Mouse (Mus musculus) left cerebral cortex, adult 8-10 months (tissue): ENCODE measurements at regions not wholly inside any gene's neighbourhood (a gene's known extent, or its start where the extent isn't known, plus 50 kb on each side); places are given as distances from the start of the nearest gene placed in this dataset.
"Not testable (repeated sequence)": the region's sequence is repeated elsewhere in the genome, so short reads cannot be mapped to it uniquely, and the experiment has no call there.

Experiments used
- DNase-seq, 2 experiments: peaks; one replicate each; pipeline ENCODE4 v3.0.0; 2022; ENCODE audit warnings: low spot score in 2 of 2

DNA sequence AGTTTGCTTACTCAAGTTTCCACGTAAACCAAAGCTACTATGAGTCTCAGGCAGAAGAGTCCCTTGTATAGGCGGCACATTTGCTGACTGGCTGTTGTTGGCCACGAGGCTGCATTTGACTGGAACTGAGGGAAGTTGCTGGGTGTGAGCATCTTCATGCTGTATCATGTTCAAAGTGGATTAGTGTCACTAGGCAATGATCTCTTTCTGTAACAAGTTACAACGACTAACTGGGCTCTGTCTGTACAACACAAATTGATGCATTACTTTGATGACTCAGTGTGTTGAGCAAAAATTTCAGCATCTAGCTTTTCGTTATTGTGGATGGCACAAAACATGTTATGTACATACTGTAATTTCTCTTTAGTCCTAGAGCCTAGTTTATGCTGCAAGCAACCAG is 203.7 kb upstream of the P2ry1 start:
- DNase-seq: no peak

DNA sequence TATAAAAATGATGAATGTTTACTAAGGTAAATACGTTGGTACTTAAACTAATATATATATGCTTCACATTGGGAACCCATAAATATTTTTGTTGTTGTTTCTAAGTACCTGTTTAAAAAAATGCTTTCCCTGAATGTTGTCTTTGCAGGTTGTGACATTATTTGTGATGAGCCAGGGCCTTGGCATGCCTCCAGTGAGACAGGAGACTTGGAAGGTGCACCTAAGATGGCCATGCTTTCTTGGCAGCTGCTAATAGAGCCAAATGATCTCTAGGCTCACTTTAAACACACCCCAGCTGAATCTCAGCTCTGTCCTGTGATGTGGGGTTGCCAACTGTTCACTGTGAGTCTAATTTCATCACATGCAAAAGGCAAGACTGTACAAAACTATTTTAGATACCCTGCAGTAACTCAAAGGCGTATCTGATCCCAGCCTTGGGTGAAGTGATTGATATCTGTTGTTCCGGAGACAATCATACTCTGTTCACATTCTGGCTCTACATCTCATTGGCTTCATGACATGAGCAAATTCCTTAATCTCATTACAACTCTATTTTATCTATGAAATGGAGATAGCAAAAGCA is 197.8 kb upstream of the P2ry1 start:
- no peak for DNase-seq

DNA sequence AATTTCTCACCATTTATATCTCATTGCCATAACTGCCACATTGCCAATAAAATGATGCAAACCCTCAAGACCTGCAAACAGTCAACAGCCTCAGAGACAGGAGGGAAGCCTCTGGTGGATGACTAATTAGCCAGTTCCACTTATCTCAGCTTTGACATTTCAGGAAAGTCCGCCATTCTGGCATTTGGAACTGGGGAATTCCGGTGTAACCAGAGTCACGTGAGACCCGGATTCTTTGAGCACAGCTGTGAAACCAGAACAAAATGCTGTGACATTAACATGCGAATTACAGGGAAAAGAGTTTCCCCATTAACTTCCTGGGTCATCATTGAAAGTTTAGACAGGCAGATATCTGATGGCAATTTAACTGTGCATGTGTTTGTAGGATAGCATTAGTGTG is 190.7 kb upstream of the P2ry1 start:
- DNase-seq: no peak

DNA sequence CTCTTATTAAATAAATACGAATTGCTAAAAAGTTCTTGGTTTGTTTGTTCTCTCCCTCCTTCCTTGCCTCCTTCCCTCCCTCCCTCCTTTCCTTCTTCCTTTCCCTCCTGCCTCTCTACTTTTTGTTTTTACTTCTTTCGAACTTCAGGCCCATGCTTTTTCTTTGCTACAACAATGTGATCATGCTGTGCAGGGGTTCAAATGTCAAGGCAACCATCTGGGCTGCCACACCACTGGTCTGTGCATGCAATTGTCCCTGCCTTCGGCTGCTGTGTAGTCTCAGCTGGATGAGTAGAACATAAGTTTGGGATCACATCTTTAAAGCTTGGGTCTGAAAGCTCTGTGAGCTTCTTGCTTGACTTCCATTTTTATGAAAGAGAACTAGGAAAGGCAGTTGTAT is 189.1 kb upstream of the P2ry1 start:
- no peak for DNase-seq

DNA sequence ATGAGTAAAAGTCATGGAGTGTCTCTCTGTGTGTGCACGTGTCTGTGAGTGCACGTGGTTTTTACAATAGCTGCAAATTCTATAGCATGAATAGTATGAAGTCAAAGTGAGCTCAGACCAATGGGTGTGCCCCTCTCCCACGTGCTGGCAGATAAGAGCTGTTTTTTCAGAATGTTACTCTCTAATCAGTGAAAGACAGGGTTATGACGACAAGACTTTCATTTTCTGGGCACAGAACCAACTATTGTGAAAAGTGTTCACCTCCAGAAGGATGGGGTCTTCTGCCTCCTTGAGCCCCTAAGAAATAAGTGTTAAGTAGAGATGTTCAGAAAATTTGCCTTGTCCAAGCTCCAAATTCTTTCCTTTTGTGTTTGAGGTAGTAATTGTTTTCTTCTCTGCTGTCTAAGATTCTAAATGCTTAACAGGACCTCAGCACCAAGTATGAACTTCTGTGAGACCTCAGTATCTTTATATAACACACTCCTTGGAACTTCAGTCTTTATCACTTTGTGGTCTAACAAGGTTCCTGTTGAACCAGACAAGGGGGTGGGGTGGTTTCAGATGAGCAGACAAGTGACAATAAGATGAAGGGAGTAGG is 182.8 kb upstream of the P2ry1 start:
- DNase-seq: no peak

DNA sequence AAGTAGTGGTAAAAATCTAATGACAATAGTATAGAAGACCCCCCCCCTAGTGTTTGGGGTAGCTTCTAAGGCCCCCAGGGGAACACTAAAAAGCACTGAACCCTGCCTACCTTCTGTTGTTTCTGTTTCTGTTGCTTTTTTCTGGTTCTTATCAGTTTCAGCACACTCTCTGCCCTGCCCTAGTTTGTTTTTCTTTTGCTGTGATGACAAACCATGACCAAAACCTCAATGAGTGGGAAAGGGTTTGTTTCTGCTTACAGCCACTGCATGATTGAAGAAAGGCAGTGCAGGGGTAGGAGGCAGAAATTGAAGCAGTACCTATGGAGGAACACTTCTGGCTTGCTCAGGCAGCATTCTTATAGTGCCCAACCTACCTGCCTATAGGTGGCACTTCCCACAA is 181.1 kb upstream of the P2ry1 start:
- no peak for DNase-seq

- no peak for DNase-seq
Measured at GRCm38 (mm10) chr3:60826759-60827158, 175.8 kb upstream of the P2ry1 start.

DNA sequence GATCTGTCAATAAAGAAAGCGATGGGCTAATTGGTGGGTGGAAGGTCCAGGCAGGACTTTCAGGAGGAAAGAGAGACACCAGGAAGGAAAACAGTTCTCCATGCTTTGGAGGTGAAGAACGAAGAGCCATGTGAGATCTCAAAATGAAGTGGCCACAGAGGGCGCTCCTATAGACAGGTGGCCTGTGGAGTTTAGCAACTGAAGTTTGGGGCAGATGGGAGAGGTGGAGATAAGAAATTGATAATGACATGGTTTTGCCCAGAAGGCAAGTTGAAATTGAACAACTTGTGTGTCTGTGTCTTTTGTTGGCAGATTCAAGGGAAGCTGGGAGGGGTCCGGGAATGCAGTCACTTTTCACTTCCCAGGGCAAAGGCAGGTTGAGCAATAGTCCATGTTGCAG is 170.2 kb upstream of the P2ry1 start:
- DNase-seq: no peak

GRCm38 (mm10) chr3:60841895-60842294 is 160.7 kb upstream of the P2ry1 start:
- DNase-seq: no peak

DNA sequence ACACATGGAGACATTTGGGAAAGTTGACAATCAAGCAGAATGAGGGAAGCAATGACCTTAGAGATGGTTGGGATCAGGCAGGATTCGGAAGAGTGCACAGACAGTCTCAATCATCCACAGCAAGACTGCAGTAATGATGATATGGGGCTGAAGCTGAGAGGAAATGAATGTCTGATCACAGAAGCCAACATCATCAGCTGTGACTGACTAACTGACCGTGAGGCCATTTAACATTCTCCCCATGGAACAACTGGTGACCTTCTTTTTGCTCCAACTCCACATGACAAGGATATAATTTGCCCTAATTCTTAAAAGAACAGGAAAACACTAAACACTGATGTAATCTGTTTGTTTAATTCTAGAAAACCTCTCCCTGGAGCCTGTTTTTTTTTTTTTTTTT is 157.3 kb upstream of the P2ry1 start:
- no peak for DNase-seq

DNA sequence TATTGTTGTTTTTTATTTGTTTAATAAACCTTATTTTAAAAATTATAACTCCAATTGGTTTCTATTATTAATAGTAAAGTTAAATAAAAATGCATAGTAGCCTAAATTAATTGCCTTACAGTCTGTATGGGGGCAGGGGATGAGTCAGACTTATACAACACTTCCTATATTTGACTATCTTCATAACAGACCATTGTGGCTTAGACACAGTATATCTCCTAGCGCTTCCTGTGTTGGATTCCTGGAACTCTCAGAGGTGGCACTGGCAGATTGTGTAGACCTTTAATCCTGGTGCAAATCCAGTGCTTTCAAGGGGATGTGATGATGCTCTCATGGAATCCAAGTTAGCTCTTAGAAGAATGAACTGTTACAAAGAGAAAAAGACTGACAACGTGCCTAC is 154.2 kb upstream of the P2ry1 start:
- no peak for DNase-seq

- no peak for DNase-seq
Measured at GRCm38 (mm10) chr3:60853773-60854172, 148.8 kb upstream of the P2ry1 start.

DNA sequence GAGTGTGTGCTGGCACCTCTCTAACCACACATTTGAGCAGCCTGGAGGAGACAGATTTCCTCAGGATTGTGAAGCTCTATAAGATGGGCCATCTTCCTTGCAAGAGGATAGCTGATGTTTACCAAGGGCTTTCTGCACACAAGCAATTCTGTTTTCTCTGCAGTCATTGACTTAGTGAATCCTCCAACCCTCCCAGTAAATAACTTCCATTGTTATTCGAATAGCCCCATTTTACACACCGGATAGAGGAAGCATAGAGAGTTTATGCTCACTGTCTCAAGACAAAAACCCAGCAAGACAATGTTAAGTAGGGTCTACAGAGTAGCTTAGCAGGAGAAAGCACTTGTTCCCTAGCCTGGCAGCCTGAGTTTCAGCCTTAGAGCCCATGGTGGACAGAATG is 146.9 kb upstream of the P2ry1 start:
- DNase-seq: no peak

DNA sequence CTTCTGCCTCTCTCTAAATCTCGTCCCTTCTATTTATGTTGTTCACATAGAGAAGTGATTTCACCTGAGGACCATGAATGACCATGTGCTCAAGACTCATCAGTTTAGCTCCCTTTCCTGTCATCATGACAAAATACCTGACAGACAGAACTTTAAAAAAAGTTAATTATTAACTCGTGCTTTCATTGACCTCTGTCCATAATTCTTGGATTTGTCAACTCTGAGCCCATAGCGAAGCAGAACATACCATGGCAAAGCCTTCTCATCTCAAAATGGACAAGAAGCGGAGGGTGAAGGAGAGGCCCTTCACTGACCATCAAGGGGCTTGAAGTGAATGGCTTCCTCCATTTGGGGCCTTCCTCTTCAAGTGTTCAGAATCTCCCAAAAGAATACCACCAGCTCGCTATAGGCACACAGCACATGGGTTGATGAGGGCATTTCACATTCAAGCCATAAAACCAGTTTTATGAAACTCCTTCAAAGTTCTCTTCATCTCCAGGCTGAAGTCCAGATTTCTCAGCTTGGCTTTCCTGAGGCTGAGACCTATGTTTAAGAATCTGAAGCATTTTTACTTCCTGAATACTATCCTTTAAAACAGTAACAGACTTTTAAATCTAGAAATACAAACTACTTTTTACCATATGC is 144.0 kb upstream of the P2ry1 start:
- no peak for DNase-seq

DNA sequence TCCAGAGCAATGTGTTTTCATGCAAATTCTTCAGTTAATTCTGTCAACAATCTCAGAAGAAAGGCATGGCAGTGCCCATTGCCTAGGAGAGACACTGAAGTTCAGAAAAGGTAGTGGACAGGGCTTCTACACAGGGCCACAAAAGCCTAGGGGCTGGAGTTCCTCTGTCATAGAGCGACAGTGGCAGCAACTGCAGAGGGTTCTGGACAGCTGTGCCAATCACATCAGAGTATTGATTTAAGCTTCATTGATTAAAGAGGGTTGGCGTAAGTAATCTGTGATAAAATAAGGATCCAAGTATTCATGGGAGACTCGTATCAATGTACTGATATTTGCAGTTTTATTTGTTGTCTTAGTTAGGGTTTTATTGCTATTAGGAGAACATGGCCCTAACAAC is 143.5 kb upstream of the P2ry1 start:
- DNase-seq: no peak

DNA sequence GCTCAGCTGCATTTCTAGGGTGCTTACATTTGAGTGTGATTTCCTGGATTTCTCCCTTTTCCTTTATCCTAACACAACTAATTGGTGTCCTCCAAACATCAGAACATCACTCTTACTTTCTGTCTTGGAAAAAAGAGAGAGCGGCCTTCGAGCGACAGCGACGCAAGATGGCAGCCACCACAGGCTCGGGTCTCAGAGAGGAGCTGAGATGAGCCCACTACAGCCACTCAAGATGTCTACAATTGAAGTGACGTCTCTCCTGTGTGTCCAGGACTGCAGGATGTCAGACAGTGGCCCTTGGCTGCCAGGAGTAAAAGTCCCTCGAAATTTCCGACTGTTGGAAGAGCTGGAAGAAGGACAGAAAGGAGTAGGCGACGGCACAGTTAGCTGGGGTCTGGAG is 125.7 kb upstream of the P2ry1 start:
- not testable (repeated sequence) for DNase-seq

DNA sequence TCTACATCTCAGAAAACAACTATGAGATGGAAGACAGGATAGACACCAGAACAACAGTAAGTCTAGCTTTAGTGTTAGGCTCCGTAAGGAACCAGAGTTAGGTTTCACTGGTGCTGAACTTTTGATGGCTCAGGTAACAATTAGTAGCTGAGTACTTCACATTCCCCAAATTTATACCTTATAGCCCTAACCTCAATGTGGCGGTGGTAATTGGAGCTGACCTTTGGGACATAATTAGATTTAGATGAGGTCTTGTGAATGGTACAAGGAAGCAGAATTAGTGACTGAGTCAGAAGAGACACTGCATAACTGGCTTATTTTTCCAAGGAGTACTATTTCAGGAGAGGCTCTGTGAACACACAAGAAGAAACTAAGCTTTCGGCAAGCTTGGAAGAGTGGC is 123.7 kb upstream of the P2ry1 start:
- DNase-seq: no peak

- no peak for DNase-seq
Measured at GRCm38 (mm10) chr3:60884027-60884426, 118.6 kb upstream of the P2ry1 start.

- no peak for DNase-seq
Measured at GRCm38 (mm10) chr3:60889191-60889861, 113.3 kb upstream of the P2ry1 start.

GRCm38 (mm10) chr3:60897628-60898269 is 104.8 kb upstream of the P2ry1 start:
- DNase-seq: no peak

- no peak for DNase-seq
Measured at GRCm38 (mm10) chr3:60898720-60899119, 103.9 kb upstream of the P2ry1 start.

GRCm38 (mm10) chr3:60901571-60901970 is 101.0 kb upstream of the P2ry1 start:
- DNase-seq: no peak
